Mouse (Mus musculus): Measurements from ENCODE around the gene Batf2. TPM values are rescaled to one million over a fixed set of nuclear protein-coding genes. Genes with fewer than 3 reads are reported as not detected.
"Not testable (repeated sequence)": the region's sequence is repeated elsewhere in the genome, so short reads cannot be mapped to it uniquely, and the experiment has no call there.

The Batf2 gene
- total RNA-seq, 2 experiments from 2014 or later, result 0.48 to 1.1 TPM

GRCm38 (mm10) chr19:6130414-6131128 lies 10.2 kb upstream of the Batf2 start:
- ATAC-seq (ENCODE audit: poor library complexity, severe bottlenecking), result not testable (repeated sequence)

- ATAC-seq (ENCODE audit: poor library complexity, severe bottlenecking), result no peak
These were observed 8.5 kb upstream of the Batf2 start for GRCm38 (mm10) chr19:6132171-6132827.

- not testable (repeated sequence) for ATAC-seq (ENCODE audit: poor library complexity, severe bottlenecking)
These were observed 7.6 kb upstream of the Batf2 start for GRCm38 (mm10) chr19:6133197-6133596.

GRCm38 (mm10) chr19:6136397-6136796 lies 4.4 kb upstream of the Batf2 start:
- no peak for ATAC-seq (ENCODE audit: poor library complexity, severe bottlenecking)

- ATAC-seq (ENCODE audit: poor library complexity, severe bottlenecking), result no peak
These were observed 1.1 kb upstream of the Batf2 start for GRCm38 (mm10) chr19:6139701-6140100.

GRCm38 (mm10) chr19:6140374-6140677 lies 457 bp upstream of the Batf2 start:
- ATAC-seq (ENCODE audit: poor library complexity, severe bottlenecking), result no peak; the same call in 1 of the 2 replicates

- peak; percentile 74 for ATAC-seq (ENCODE audit: poor library complexity, severe bottlenecking)
These were observed 589 bp downstream of the Batf2 start, which contains the start of gene Arl2 for GRCm38 (mm10) chr19:6141394-6141749. Gene Arl2, minus strand, starts transcription at chr19:6141548.

- no peak for ATAC-seq (ENCODE audit: poor library complexity, severe bottlenecking)
These were observed 4.1 kb downstream of the Batf2 start for GRCm38 (mm10) chr19:6144842-6145241.

- no peak for ATAC-seq (ENCODE audit: poor library complexity, severe bottlenecking)
These were observed 14.4 kb downstream of the Batf2 start for GRCm38 (mm10) chr19:6155174-6155573.

GRCm38 (mm10) chr19:6156372-6156771 lies 15.6 kb downstream of the Batf2 start:
- ATAC-seq (ENCODE audit: poor library complexity, severe bottlenecking), result no peak

- peak; percentile 71 for ATAC-seq (ENCODE audit: poor library complexity, severe bottlenecking)
These were observed 16.4 kb downstream of the Batf2 start for GRCm38 (mm10) chr19:6157220-6157619.

GRCm38 (mm10) chr19:6163872-6164547 lies 23.2 kb downstream of the Batf2 start:
- ATAC-seq (ENCODE audit: poor library complexity, severe bottlenecking), result no peak

- no peak for ATAC-seq (ENCODE audit: poor library complexity, severe bottlenecking)
These were observed 26.0 kb downstream of the Batf2 start for GRCm38 (mm10) chr19:6166750-6167149.

- ATAC-seq (ENCODE audit: poor library complexity, severe bottlenecking), result no peak
These were observed 30.4 kb downstream of the Batf2 start for GRCm38 (mm10) chr19:6171215-6171614.

- no peak for ATAC-seq (ENCODE audit: poor library complexity, severe bottlenecking)
These were observed 34.0 kb downstream of the Batf2 start for GRCm38 (mm10) chr19:6174771-6175170.

- no peak for ATAC-seq (ENCODE audit: poor library complexity, severe bottlenecking)
These were observed 38.0 kb downstream of the Batf2 start for GRCm38 (mm10) chr19:6178775-6179174.

- no peak for ATAC-seq (ENCODE audit: poor library complexity, severe bottlenecking)
These were observed 40.8 kb downstream of the Batf2 start for GRCm38 (mm10) chr19:6181629-6182028.

- peak; percentile 69 for ATAC-seq (ENCODE audit: poor library complexity, severe bottlenecking)
These were observed 41.8 kb downstream of the Batf2 start for GRCm38 (mm10) chr19:6182534-6182933.

GRCm38 (mm10) chr19:6184131-6184530 lies 43.3 kb downstream of the Batf2 start, which contains the start of gene Majin:
Gene Majin, plus strand, starts transcription at chr19:6184388.
- no peak for ATAC-seq (ENCODE audit: poor library complexity, severe bottlenecking)

GRCm38 (mm10) chr19:6204265-6204664 lies 63.5 kb downstream of the Batf2 start:
- no peak for ATAC-seq (ENCODE audit: poor library complexity, severe bottlenecking)

- ATAC-seq (ENCODE audit: poor library complexity, severe bottlenecking), result no peak
These were observed 65.9 kb downstream of the Batf2 start for GRCm38 (mm10) chr19:6206716-6207115.
